Mouse (Mus musculus) myocyte (in vitro differentiated cells): ENCODE measurements around the gene Pafah1b2. TPM values are rescaled to one million over a fixed set of nuclear protein-coding genes. Genes with fewer than 3 reads are reported as not detected.

Experiments used
- H3K27me3 ChIP-seq: one replicate; pipeline ENCODE4 v1.6.1; 2011; ENCODE audit not compliant: control insufficient read depth, insufficient read depth, insufficient read length
- H3K36me3 ChIP-seq: one replicate; pipeline ENCODE4 v1.6.1; 2011; ENCODE audit not compliant: control insufficient read depth, insufficient read depth
- H3K4me2 ChIP-seq: one replicate; pipeline ENCODE4 v1.6.1; 2011; ENCODE audit warnings: low read depth, control low read depth
- H3K4me3 ChIP-seq: one replicate; pipeline ENCODE4 v1.5.1; 2011; ENCODE audit warnings: mild to moderate bottlenecking, control low read depth, moderate library complexity
- H3K79me2 ChIP-seq: one replicate; pipeline ENCODE4 v1.6.1; 2011; ENCODE audit not compliant: control insufficient read depth, insufficient read depth
- H3ac ChIP-seq: one replicate; pipeline ENCODE4 v1.6.1; 2011; ENCODE audit not compliant: control insufficient read depth, insufficient read length
- CEBPB ChIP-seq: IDR thresholded peaks from 2 replicates; pipeline ENCODE4 v1.6.1; 2011; ENCODE audit warnings: mild to moderate bottlenecking, moderate library complexity; ENCODE audit not compliant: poor library complexity, insufficient read depth, severe bottlenecking
- E2F4 ChIP-seq: IDR thresholded peaks from one replicate; pipeline ENCODE4 v1.6.1; 2011; ENCODE audit warnings: mild to moderate bottlenecking, control low read depth, moderate library complexity; ENCODE audit not compliant: insufficient read depth
- MAX ChIP-seq: IDR thresholded peaks from one replicate; pipeline ENCODE4 v1.6.1; 2011; ENCODE audit warnings: low read depth, mild to moderate bottlenecking, control low read depth
- MYOD1 ChIP-seq, 3 experiments: IDR thresholded peaks; one replicate each; pipeline ENCODE4 v1.6.1; 2011; ENCODE audit warnings: control low read depth in 2 of 3, low read depth in 2 of 3, mild to moderate bottlenecking in 2 of 3, moderate library complexity in 1 of 3; ENCODE audit not compliant: insufficient read length in 2 of 3, control insufficient read depth in 1 of 3
- MYOG ChIP-seq, 3 experiments: IDR thresholded peaks; one replicate each; pipeline ENCODE4 v1.6.1; 2011; ENCODE audit warnings: control low read depth in 2 of 3, low read depth in 2 of 3, mild to moderate bottlenecking in 2 of 3; ENCODE audit not compliant: insufficient read length in 2 of 3, control insufficient read depth in 1 of 3, insufficient read depth in 1 of 3
- POLR2A ChIP-seq: IDR thresholded peaks from one replicate; pipeline ENCODE4 v1.6.1; 2011; ENCODE audit warnings: low read depth, mild to moderate bottlenecking, control low read depth, moderate library complexity; ENCODE audit not compliant: insufficient read length
- POLR2AphosphoS2 ChIP-seq: IDR thresholded peaks from one replicate; pipeline ENCODE4 v1.6.1; 2011; ENCODE audit warnings: low read depth, control low read depth; ENCODE audit not compliant: insufficient read length
- REST ChIP-seq: IDR thresholded peaks from one replicate; pipeline ENCODE4 v1.6.1; 2011; ENCODE audit warnings: mild to moderate bottlenecking, control low read depth, moderate library complexity; ENCODE audit not compliant: insufficient read depth, insufficient read length
- SRF ChIP-seq: IDR thresholded peaks from one replicate; pipeline ENCODE4 v1.6.1; 2011; ENCODE audit warnings: low read depth; ENCODE audit not compliant: control insufficient read depth, insufficient read length
- TCF12 ChIP-seq: IDR thresholded peaks from one replicate; pipeline ENCODE4 v1.6.1; 2011; ENCODE audit warnings: mild to moderate bottlenecking, control low read depth; ENCODE audit not compliant: poor library complexity, insufficient read depth, severe bottlenecking
- TCF3 ChIP-seq: IDR thresholded peaks from one replicate; pipeline ENCODE4 v1.6.1; 2011; ENCODE audit warnings: low read depth, control low read depth; ENCODE audit not compliant: insufficient read length
- USF1 ChIP-seq: IDR thresholded peaks from one replicate; pipeline ENCODE4 v1.6.1; 2011; ENCODE audit warnings: low read depth, mild to moderate bottlenecking, control low read depth, moderate library complexity
- polyA plus RNA-seq: library from polyadenylated mRNA; unstranded; fragments of >200 nt; fragmentation: generic; extraction: Trizol; gene quantifications from one replicate; pipeline ENCODE4 v1.2.1, GENCODE M21; 2012; ENCODE audit warnings: missing spikeins

Gene Pafah1b2
- polyA plus RNA-seq, 1 experiment = 86.8 TPM

GRCm38 (mm10) chr9:46030184-46030583 lies 17.7 kb upstream of the Pafah1b2 start:
- no peak overlapping the region for H3K4me3 ChIP-seq
- TF ChIP-seq E2F4 = no peak
- no peak for TF ChIP-seq SRF
- TF ChIP-seq MYOG (IDR thresholded peaks at IDR 0.05; ENCODE audit: control insufficient read depth in 1 of 3, insufficient read depth in 1 of 3, insufficient read length in 2 of 3, low read depth in 2 of 3) = no peak

GRCm38 (mm10) chr9:46029534-46029933 lies 17.0 kb upstream of the Pafah1b2 start:
- Histone ChIP-seq H3K4me2 (no peak overlapping the region), H3K4me3 (no peak overlapping the region), H3ac (no peak overlapping the region), H3K36me3 (no peaks in the 10 kb centered on the region), H3K27me3 (no peaks in the 10 kb centered on the region), H3K79me2 (peaks cover 72% of the 10 kb centered on the region)
- no peak for TF ChIP-seq TCF12
- no peak for TF ChIP-seq MAX
- TF ChIP-seq E2F4 = no peak
- no peak for TF ChIP-seq USF1
- no peak for TF ChIP-seq MYOG (IDR thresholded peaks at IDR 0.05; ENCODE audit: control insufficient read depth in 1 of 3, insufficient read depth in 1 of 3, insufficient read length in 2 of 3, low read depth in 2 of 3)
- TF ChIP-seq POLR2A = no peak
- TF ChIP-seq REST = no peak
- TF ChIP-seq POLR2AphosphoS2 = no peak
- no peak for TF ChIP-seq TCF3
- TF ChIP-seq SRF = no peak
- TF ChIP-seq CEBPB = no peak
- TF ChIP-seq MYOD1 (IDR thresholded peaks at IDR 0.05; ENCODE audit: control insufficient read depth in 1 of 3, insufficient read length in 2 of 3, low read depth in 2 of 3) = no peak

More at GRCm38 (mm10) chr9:46030184-46030583, 17.7 kb upstream of the Pafah1b2 start:
- Histone ChIP-seq H3K79me2 (peaks cover 70% of the 10 kb centered on the region), H3K4me2 (no peak overlapping the region), H3K36me3 (no peaks in the 10 kb centered on the region), H3ac (no peak overlapping the region), H3K27me3 (no peaks in the 10 kb centered on the region)

- Histone ChIP-seq H3K79me2 (peaks cover 67% of the 10 kb centered on the region), H3K4me3 (no peak overlapping the region), H3K4me2 (no peak overlapping the region), H3K27me3 (no peaks in the 10 kb centered on the region), H3ac (no peak overlapping the region), H3K36me3 (no peaks in the 10 kb centered on the region)
- TF ChIP-seq TCF3 = no peak
- TF ChIP-seq POLR2A = no peak
- TF ChIP-seq MAX = no peak
- TF ChIP-seq USF1 = no peak
- TF ChIP-seq REST = no peak
- no peak for TF ChIP-seq CEBPB
- TF ChIP-seq E2F4 = no peak
- TF ChIP-seq SRF = no peak
- TF ChIP-seq MYOG (IDR thresholded peaks at IDR 0.05; ENCODE audit: control insufficient read depth in 1 of 3, insufficient read depth in 1 of 3, insufficient read length in 2 of 3, low read depth in 2 of 3) = no peak
- no peak for TF ChIP-seq TCF12
- TF ChIP-seq POLR2AphosphoS2 = no peak
- TF ChIP-seq MYOD1 (IDR thresholded peaks at IDR 0.05; ENCODE audit: control insufficient read depth in 1 of 3, insufficient read length in 2 of 3, low read depth in 2 of 3) = no peak
Measured at GRCm38 (mm10) chr9:46027994-46028393, 15.5 kb upstream of the Pafah1b2 start.

- Histone ChIP-seq H3ac (no peak overlapping the region), H3K27me3 (no peaks in the 10 kb centered on the region), H3K36me3 (no peaks in the 10 kb centered on the region), H3K4me2 (no peak overlapping the region), H3K4me3 (no peak overlapping the region), H3K79me2 (peaks cover 67% of the 10 kb centered on the region)
- TF ChIP-seq TCF12 (no peak), REST (no peak), USF1 (no peak), CEBPB (no peak), MYOD1 (IDR thresholded peaks at IDR 0.05; ENCODE audit: control insufficient read depth in 1 of 3, insufficient read length in 2 of 3, low read depth in 2 of 3) (no peak), POLR2A (no peak), POLR2AphosphoS2 (no peak)
Measured at GRCm38 (mm10) chr9:46026058-46026849, 13.8 kb upstream of the Pafah1b2 start.

- Histone ChIP-seq H3K27me3 (no peaks in the 10 kb centered on the region), H3K36me3 (no peaks in the 10 kb centered on the region), H3K4me2 (no peak overlapping the region), H3K4me3 (no peak overlapping the region), H3K79me2 (peaks cover 61% of the 10 kb centered on the region), H3ac (no peak overlapping the region)
- TF ChIP-seq TCF3 (no peak), MAX (no peak), MYOD1 (IDR thresholded peaks at IDR 0.05; ENCODE audit: control insufficient read depth in 1 of 3, insufficient read length in 2 of 3, low read depth in 2 of 3) (no peak), CEBPB (no peak), E2F4 (no peak), REST (no peak), TCF12 (no peak), POLR2A (no peak), MYOG (IDR thresholded peaks at IDR 0.05; ENCODE audit: control insufficient read depth in 1 of 3, insufficient read depth in 1 of 3, insufficient read length in 2 of 3, low read depth in 2 of 3) (no peak), POLR2AphosphoS2 (no peak), USF1 (no peak), SRF (no peak)
Measured at GRCm38 (mm10) chr9:46023591-46023990, 11.1 kb upstream of the Pafah1b2 start.
